Mouse (Mus musculus) megakaryocyte, embryonic 14.5 days (primary cell): Measurements from ENCODE around the gene Dennd1c.

Experiments used
- FLI1 ChIP-seq: IDR thresholded peaks from 2 replicates; pipeline ENCODE4 v1.6.1; 2012; ENCODE audit warnings: low read length, inconsistent platforms, mixed read lengths
- GATA1 ChIP-seq: IDR thresholded peaks from 3 replicates; pipeline ENCODE4 v1.6.1; 2012; ENCODE audit warnings: mixed read lengths, low read length, inconsistent platforms, borderline replicate concordance

GRCm38 (mm10) chr17:57105181-57106034 lies 27.1 kb upstream of the Dennd1c start, which contains the start of gene Tnfsf9:
- no peak for TF ChIP-seq GATA1
- TF ChIP-seq FLI1 = no peak
